In the genomic region with DNA sequence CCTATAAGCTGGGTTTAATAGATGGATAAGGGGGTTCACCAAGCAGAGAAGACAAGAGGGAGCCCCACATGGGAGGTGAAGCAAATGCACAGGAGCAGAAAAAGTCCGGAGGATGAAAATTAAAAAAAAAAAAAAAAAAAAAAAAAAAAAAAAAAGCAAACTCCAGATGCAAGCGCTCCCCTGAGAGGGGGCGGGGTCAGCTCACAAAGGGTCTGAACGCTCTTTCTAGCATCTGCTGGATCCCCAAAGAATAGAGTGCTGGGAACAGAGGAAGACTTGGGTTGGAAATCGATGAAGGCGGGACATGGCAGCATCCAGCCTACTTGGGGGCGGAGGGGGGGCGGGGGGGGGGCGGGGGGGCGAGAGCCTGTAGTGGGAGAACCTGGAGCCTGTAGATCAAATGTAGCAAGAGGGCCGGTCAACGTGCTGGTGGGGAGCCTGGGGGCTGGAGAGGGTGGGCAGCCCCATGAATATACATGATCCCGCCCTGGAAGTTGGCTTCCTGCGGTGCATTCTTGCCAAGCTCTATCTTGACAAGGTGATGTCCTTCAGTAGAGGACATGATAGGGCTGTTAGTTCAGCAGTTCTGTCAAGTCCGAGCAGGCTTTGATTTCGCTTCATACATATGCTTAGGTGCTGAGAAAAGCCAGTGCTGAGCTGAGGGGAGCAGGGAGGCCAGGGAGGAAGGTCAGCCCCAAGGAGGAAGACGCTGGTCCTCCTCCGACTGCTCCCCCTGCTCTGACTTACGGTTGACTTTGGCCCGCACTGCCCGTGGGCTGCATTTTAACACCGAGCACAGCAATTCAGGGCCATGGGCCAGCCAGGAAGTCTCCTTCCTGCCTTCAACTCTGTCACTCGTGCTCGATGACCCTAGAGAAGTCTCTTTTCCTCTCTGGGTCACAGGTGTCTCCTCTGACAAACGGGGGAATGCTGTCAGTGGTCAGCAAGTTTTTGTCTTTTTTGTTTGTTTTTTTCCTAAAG, we compare ENCODE assay signal across 11 mouse cellular contexts.
DNase-seq lines count a peak whose midpoint lies in the region; ATAC-seq lines count a peak whose summit lies in the region.
"Had no signal": no experiment of that assay in that cellular context is flagged by ENCODE, and none has a peak within 500 bp of the region (broad histone marks: within the 10 kb centered on the region; RNA-seq: fewer than 3 reads in every experiment).

No protein-coding gene starts in this region.

- H3K27ac ChIP-seq in hindbrain, embryonic 10.5 days, result peak overlapping the region; percentile 74
- no peak overlapping the region for H3K27ac ChIP-seq in hindbrain, embryonic 16.5 days (ENCODE audit: low read depth, low read length)
- no peak overlapping the region for H3K27ac ChIP-seq in forebrain, embryonic 13.5 days
- H3K27ac ChIP-seq in midbrain, embryonic 13.5 days, result no peak overlapping the region
- H3K27ac ChIP-seq: liver, embryonic 13.5 days had no signal

- no peaks in the 10 kb centered on the region for H3K9me3 ChIP-seq in hindbrain, embryonic 10.5 days
- H3K9me3 ChIP-seq in hindbrain, embryonic 16.5 days (ENCODE audit: control insufficient read depth, low read length), result no peaks in the 10 kb centered on the region
- no peaks in the 10 kb centered on the region for H3K9me3 ChIP-seq in forebrain, embryonic 13.5 days (replicated peaks)
- no peaks in the 10 kb centered on the region for H3K9me3 ChIP-seq in midbrain, embryonic 13.5 days
- H3K9me3 ChIP-seq: G1E; liver, embryonic 13.5 days had no signal

- peaks cover 21% of the 10 kb centered on the region for H3K4me1 ChIP-seq in hindbrain, embryonic 10.5 days (replicated peaks)
- peaks cover 6% of the 10 kb centered on the region; the same call in 1 of the 2 replicates for H3K4me1 ChIP-seq in hindbrain, embryonic 16.5 days (ENCODE audit: control insufficient read depth, insufficient read depth, low read depth, low read length)
- H3K4me1 ChIP-seq in forebrain, embryonic 13.5 days, result peaks cover 12% of the 10 kb centered on the region
- peaks cover 19% of the 10 kb centered on the region for H3K4me1 ChIP-seq in midbrain, embryonic 13.5 days (replicated peaks)
- H3K4me1 ChIP-seq: liver, embryonic 13.5 days had no signal

- intact Hi-C loops in left cerebral cortex, postnatal 10 days (cut with DNase I), result no loop called here

- no peaks in the 10 kb centered on the region for H3K36me3 ChIP-seq in hindbrain, embryonic 10.5 days
- no peaks in the 10 kb centered on the region for H3K36me3 ChIP-seq in hindbrain, embryonic 16.5 days (ENCODE audit: control insufficient read depth, insufficient read depth, low read length)
- H3K36me3 ChIP-seq in forebrain, embryonic 13.5 days (ENCODE audit: poor library complexity, severe bottlenecking), result no peaks in the 10 kb centered on the region
- H3K36me3 ChIP-seq in midbrain, embryonic 13.5 days, result no peaks in the 10 kb centered on the region
- H3K36me3 ChIP-seq: G1E; liver, embryonic 13.5 days had no signal

- H3K4me3 ChIP-seq in hindbrain, embryonic 10.5 days, result peak overlapping the region; percentile 33
- H3K4me3 ChIP-seq in hindbrain, embryonic 16.5 days (ENCODE audit: low read length), result no peak overlapping the region
- H3K4me3 ChIP-seq in forebrain, embryonic 13.5 days, result no peak overlapping the region
- no peak overlapping the region for H3K4me3 ChIP-seq in midbrain, embryonic 13.5 days (replicated peaks)
- H3K4me3 ChIP-seq: liver, embryonic 13.5 days had no signal

- peaks cover 79% of the 10 kb centered on the region for H3K27me3 ChIP-seq in hindbrain, embryonic 10.5 days (ENCODE audit: insufficient read depth, poor library complexity, severe bottlenecking)
- peaks cover 4% of the 10 kb centered on the region for H3K27me3 ChIP-seq in hindbrain, embryonic 16.5 days (replicated peaks; ENCODE audit: control insufficient read depth, insufficient read depth, low read length)
- H3K27me3 ChIP-seq in forebrain, embryonic 13.5 days, result peaks cover 13% of the 10 kb centered on the region
- peaks cover 42% of the 10 kb centered on the region for H3K27me3 ChIP-seq in midbrain, embryonic 13.5 days

- peak; percentile 46 for DNase-seq in hindbrain, embryonic 10.5 days (ENCODE audit: low spot score)
- DNase-seq in kidney, adult 18-20 months, result peak; percentile 9
- DNase-seq in layer of hippocampus, adult 11-12 months (ENCODE audit: low spot score), result no peak
- no peak for DNase-seq in left cerebral cortex, postnatal 10 days (ENCODE audit: extremely low spot score in 1 of 2, low spot score in 2 of 2)
- DNase-seq: liver, embryonic 13.5 days; thymus, postnatal 25 days had no signal

- no peak overlapping the region for H3K4me2 ChIP-seq in hindbrain, embryonic 16.5 days (ENCODE audit: low read length)
- peak overlapping the region; percentile 28 for H3K4me2 ChIP-seq in forebrain, embryonic 13.5 days
- peak overlapping the region; percentile 21 for H3K4me2 ChIP-seq in midbrain, embryonic 13.5 days (replicated peaks)
- H3K4me2 ChIP-seq: liver, embryonic 13.5 days had no signal

- H3K9ac ChIP-seq in hindbrain, embryonic 16.5 days (ENCODE audit: low read depth, low read length), result no peak overlapping the region
- H3K9ac ChIP-seq in forebrain, embryonic 13.5 days, result no peak overlapping the region
- no peak overlapping the region for H3K9ac ChIP-seq in midbrain, embryonic 13.5 days (replicated peaks)
- H3K9ac ChIP-seq: liver, embryonic 13.5 days had no signal

- no peak for ATAC-seq in hindbrain, embryonic 16.5 days
- no peak for ATAC-seq in forebrain, embryonic 13.5 days
- peak; percentile 55; the same call in 1 of the 2 replicates for ATAC-seq in midbrain, embryonic 13.5 days
- no peak for ATAC-seq in activated CD4-positive, CD25-positive, alpha-beta regulatory T cell, adult 4 months

- WGBS in hindbrain, embryonic 10.5 days, result 5% methylated on average over 24 of the region's 25 CpGs
- 10% methylated on average over 22 of the region's 25 CpGs for WGBS in hindbrain, embryonic 16.5 days
- WGBS in forebrain, embryonic 13.5 days, result 14% methylated on average over 20 of the region's 25 CpGs
- WGBS in midbrain, embryonic 13.5 days, result 7% methylated on average over 23 of the region's 25 CpGs

Comparison
In these comparisons a context has a peak if more than half of its experiments do, and no peak if none do; other contexts are left out.
1. DNase-seq: peak in hindbrain, embryonic 10.5 days (single experiment) and kidney, adult 18-20 months (single experiment); none in layer of hippocampus, adult 11-12 months (single experiment) and left cerebral cortex, postnatal 10 days (0 of 2).